Mouse (Mus musculus): Measurements from ENCODE around the gene Fam43a.
A peak's percentile ranks its signal among the peaks of the same experiment; 100 is the strongest.

The Fam43a gene

DNA sequence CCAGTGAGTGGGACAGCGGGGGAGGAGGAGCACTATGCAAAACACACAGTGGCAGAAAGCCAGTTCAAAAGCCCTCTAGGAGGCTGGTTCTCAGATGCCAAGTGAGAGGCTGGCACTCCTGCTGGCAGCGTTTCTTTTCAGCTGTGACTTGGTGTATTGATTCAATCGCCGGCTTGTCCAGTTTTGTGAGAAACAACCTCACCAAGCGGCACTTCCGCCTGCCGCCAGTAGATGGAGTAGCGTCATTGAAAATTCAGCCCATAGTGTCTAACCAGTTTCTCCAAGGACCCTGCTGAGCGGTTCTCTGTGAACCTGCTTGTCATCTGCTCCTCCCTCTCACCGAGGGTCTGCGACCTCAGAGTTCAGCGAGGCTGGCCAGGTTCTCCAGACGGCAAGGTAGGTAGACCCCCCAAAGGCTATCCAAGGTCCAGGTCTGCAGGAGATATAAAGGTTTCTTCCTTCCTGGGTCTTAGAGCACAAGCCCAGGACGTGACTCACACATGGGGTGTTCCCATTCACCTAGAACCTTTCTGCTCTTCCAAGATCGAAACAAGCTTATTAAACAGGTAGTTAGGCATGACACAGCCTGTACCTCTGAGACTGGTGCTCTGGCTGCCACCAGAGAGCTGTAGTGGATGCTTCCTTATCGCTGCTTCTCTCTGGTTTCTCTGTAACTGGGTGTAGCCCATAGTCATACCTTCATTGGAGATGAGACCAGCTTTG lies 2.4 kb upstream of the Fam43a start:
- peak; percentile 93 to 94 for DNase-seq

DNA sequence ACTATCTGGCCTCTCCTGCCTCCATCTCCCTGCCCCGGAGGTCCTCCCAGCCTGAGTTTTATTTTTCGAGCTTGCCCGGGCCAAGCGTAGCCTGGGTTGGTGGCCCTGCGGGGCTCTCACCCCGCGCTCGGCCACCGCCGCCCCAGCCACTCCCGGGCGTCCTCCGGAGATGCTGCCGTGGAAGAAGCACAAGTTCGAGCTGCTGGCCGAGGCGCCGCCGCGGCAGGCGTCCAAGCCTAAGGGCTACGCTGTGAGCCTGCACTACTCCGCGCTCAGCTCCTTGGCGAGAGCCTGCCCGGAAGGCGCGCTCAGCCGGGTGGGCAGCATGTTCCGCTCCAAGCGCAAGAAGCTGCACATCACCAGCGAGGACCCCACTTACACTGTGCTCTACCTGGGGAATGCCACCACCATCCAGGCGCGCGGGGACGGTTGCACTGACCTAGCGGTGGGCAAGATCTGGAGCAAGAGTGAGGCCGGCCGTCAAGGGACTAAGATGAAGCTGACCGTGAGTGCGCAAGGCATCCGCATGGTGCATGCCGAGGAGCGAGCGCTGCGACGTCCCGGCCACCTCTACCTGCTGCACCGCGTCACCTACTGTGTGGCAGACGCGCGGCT lies 1.0 kb downstream of the Fam43a start:
- DNase-seq = peak; percentile 74 to 84

DNA sequence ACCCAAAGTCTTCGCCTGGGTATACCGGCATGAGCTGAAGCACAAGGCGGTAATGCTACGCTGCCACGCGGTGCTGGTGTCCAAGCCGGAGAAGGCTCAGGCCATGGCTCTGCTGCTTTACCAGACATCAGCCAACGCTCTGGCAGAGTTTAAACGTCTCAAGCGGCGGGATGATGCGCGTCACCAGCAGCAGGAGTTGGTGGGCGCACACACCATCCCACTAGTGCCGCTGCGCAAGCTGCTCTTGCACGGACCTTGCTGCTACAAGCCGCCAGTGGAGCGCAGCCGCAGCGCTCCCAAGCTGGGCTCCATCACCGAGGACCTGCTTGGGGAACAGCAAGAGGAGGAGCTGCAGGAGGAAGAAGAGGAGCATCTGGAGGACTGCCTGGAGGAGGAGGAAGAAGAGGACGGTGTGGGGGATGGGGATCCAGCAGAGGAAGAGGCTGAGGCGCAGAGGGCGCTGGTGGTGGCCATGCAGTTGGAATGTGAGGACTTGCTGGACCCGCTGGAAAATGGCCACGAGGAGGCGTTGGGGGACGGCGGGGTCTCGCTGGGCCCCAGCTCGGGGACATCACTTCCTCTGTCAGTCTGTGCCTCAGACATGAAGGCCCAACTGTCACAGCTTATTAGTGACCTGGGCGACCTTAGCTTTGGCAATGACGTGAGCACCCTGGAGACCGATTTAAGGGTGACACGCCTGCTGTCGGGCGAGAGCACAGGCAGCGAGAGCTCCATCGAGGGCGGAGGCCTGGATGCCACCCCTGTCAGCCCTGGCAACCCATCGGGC lies 1.7 kb downstream of the Fam43a start:
- DNase-seq = peak; percentile 83 to 89

DNA sequence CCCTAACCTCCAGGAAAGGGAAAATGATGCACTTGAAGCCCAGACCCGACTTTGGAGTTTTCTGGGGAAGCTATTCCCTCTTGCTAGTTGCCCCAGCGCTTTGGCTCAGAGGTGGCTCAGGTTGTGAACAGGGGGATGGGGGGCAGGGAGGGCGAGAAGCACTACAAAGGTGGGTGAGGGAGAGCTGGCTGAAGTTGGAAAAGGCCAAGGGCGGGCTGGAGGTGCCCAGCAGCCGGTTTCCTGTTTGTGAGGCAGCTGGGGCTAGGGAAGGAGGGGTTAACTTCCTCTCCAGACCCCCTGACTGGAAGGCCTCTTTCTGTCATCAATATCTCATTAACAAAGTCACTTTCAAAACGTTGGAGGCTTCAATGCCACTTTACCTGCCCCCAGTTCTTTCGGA lies 2.4 kb downstream of the Fam43a start:
- peak; percentile 32 to 44 for DNase-seq

DNA sequence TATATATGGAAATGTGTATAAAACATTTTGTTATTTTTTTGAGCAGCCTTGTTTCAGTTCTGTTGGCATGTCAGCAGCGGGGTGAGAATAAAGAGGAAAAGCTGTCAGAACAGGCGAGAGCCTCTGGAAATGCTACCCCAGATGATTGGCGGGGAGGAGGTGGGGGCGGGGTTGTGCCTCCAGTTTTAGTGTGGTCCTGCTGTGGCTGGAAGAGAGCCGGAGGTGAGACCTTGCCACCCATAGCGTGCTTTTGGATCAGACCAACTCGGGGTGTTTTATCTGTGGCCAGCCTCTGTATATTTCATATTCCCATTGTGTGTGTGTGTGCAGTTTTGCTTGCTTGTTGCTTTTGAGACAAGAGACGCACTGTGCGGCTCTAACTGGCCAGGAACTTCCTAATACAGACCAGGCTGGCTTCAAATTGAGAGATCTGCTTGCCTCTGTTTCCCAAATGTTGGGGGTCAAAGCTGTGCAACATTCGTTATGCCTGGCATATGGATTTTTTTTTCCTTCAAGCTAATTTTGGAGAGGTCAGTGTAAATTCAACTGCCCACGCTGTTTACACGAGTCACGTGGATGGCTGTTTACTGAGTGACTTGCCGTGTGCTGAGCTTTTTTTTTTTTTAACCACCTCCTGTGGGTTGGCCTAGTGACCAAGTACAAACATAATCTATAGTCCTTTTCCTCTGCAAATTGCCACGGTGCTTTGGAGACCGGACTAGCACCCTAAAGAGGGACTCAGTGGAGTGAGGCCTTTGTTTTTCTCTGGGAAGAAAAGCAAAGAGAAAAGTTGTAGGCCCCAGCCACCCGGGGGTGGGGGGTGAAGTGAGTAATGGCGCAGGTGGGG lies 3.4 kb downstream of the Fam43a start:
- peak in 1 of 2 experiments; percentile 24 for DNase-seq

DNA sequence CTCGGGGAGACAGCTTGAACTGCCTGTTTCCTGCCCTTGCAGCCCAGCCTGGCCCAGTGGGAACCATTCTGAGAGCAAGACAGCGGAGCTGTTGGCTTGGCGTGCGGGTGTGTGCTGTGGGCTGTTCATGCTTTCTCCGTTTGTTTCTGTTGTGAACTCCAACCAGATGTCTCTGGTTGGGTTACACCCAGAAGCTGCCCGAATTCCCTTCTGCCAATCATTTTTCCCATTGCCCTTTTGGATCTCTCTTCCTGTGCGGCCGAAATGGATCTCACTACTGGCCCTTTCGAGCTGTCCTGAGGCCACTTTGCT lies 4.0 kb downstream of the Fam43a start:
- DNase-seq = peak; percentile 35 to 54

DNA sequence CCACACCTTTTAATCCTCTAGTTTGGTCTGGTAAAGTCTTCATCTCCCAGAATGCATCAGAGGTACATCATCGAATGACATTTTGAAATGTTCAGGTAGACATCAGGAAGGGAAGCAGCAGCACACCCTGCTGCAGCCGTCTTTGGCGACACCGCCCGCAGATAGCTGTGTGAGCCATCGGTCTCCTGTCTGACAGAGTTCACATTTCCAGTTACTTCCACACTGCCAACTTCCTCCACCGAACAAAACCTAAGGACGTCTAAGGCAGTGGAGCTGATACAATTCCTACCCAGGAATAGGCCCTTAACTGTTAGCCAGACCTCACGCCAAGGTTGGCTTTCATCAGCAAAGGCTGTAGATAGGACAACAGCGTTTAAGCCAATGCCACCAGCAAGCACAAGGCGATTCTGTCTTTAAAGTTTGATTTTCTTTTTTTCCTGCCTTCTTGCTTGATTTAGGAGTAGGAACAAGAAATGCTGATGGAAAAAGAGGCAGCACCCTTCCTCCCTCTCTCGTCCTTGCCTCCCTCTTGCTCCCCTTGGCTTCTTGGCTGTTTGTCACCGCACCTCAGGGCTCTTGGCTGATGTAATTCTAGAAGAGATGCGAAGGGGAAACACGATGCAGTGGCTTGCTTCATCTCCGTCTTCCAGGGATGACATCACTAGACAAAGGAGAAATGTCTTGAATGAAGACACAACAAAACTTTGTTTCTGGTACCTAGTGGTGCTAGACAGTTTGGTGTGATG lies 4.7 kb downstream of the Fam43a start:
- DNase-seq = no peak

DNA sequence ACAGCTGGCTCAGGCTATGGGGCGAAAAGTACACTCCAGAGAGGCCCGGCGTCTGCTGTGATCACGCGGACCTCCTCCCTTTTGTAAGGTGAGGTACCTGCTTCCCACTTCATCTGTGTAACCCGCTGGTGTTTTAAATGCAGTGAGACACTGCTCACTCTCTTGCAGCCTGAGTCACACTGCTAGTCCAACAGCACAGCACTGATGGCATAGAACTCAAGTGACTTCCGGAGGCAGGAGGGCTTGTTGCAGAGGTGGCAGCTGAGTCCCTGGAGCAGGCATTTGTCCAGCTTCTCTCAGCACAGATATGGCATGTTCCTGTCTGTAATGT lies 5.2 kb downstream of the Fam43a start:
- no peak for DNase-seq

DNA sequence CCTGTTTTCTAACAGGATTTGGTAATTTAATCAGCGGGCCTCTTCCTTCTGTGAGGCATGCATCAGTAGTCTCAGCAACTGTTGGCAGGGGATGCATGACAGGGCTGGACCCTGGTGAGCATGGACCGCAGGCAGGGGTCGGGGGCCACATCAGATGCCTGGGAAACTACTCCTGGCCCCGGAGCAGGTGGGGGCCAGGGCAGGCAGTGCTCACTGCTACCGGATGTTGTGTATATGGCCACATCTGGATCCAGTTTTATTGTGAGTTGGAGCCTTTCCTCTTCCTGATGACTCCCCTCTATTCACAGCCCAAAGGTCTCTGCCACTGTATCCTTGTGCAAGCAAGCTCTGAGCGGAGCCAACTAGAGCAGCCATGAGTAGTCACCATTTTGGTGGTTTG lies 6.0 kb downstream of the Fam43a start:
- DNase-seq = peak; percentile 14 to 31

DNA sequence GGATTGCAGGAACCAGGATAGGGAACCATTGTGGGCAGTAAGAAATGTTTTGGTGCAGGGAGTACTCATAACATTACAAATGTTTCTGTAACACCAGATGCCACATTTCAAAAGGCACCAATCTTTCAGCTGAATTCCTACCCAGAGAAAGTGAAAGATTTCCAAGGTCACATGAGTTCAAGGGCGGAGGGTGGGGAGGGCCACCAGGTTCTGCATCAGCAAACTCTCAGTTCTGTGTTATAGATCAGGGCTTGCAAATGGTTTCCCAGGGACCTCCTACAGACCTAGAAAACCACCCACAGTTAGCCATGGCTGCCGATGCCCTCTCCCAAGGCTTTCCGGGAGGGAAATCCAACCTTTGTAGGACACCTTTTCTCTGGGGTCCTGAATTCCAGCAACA lies 8.3 kb downstream of the Fam43a start:
- no peak for DNase-seq

DNA sequence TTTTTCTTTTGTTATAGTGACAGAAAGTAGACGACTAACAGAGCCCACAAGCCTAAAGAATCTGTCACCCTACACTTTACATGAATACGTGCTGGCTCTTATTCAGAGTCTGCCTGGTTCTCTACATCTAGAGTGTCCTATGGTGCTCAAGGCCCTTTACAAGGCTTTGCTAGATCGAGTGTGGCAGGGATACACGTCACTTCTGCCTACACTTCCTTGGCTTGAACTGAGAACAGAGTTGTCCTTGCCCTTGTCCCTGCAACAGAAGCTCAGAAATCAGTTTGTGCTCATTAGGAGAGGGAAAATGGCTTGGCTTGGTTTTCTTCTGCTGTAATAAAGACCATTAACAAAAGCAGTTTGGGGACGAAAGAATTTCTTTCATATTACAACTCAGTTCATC lies 11.8 kb downstream of the Fam43a start:
- DNase-seq = no peak

DNA sequence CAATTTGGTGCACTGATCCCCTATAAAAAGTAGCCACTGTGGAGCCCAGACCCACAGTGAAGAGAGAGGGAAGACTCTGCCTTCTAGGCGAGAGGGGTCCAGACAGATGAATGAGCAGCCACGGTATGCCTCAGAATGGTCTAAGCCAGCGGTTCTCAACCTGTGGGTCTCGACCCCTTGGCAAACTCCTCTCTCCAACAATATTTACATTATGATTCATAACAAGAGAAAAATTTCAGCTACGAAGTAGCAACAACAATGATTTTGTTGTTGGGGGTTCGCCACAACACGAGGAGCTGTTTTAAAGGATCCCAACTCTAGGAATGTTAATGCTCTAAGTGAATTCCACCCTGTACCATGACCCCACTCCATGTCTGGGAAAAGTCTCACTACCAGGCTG lies 13.6 kb downstream of the Fam43a start:
- no peak for DNase-seq

DNA sequence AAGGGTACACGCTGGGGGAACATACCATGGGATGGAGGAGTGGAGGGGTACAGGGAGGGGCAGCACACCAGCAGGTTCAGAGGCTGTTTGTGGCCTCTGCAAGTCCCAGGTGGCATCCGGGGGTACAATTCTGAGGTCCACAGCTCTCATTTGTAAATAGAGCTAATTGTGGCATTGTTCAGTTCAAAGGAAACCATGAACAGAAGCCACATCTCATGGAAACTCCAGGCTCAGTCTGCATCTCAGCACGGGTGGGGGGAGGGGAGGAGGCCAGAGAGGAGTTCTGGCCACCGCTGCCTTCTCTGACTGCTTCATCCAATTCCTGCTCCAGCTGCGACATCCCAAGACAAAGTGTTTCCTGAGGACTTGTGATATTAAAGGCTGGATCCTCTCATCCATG lies 14.6 kb downstream of the Fam43a start:
- DNase-seq = no peak

DNA sequence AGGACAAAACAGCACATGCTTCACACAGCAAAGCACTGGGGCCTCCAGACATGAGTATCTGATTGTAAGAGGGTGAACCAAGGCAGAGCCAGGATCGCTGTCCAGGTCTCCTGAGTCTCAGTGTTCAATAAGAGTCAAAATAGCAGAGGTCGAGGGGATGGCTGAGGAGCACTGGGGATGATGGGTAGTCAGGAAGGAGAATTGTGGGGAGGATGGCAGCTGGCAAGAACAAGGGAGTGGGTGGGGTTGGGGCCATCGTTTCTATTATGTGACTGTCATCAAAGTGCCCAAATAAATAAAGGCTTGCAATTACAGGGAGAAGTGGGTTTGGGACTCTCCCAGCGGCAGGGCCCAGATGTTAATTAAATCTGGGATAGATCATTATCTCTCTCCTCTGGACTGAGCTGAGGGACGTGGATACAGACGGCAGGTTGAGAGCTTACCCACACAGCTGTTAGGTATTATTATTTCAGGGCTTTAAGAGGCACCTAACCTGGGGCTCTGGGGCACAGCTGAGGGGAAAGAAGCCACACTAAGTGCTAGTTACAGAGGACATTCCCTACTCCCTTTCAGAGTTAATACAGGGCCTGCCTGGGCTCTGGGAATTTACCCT lies 15.3 kb downstream of the Fam43a start:
- DNase-seq = no peak

DNA sequence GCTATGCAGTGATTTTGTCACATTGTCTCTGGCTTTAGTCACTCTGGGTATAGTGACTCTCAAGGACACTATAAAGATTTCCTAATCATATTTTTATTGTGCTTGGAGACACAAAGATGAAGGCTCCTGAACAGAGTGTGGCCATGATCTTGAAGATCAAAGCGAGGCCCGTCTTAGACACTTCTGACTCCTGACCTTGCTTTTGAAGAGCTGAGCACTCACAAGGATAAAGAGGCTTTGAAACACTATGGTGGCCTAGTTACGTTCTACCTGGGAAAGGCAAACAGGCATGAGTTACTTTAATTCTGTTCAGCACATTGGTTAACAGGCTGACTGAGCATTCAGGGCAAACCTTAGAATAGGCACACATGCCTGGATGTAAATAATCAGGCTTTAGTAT lies 16.8 kb downstream of the Fam43a start:
- DNase-seq = no peak

DNA sequence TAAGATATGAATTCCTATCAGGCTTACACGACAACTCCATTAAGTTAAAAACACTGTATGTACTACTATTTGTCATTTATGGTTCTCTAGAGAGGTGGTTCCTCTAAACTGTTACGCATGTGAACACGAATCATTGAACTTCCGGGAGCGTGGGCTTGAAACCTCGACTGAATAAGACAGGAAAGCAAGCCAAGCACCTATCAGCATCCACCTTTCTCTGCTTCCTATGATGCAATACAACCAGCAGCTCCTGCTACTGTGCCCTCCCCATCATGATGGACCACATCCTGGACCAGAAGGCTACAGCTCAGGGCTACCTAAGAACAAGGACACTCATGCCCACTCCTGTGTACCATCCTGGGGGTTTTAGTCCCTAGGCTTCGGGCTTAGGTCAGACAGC lies 24.1 kb downstream of the Fam43a start:
- DNase-seq = no peak

DNA sequence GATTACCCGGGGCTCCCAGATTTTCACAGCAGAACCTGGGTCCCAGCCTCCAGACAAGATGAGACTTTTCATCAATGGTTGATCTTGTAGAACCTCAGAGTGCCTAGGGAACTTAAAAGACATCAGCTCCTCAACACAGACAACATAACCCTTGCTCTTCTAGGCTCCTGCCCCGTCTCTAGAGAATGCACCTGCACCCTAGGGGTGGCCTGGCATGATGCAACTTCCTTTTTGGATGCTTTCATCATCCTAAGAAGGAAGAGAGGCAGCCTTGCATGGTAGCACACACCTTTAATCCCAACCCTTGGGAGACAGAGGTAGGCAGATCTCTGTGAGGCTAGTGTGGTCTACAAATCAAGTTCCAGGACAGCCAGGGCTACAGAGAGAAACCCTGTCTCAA lies 25.1 kb downstream of the Fam43a start:
- no peak for DNase-seq

DNA sequence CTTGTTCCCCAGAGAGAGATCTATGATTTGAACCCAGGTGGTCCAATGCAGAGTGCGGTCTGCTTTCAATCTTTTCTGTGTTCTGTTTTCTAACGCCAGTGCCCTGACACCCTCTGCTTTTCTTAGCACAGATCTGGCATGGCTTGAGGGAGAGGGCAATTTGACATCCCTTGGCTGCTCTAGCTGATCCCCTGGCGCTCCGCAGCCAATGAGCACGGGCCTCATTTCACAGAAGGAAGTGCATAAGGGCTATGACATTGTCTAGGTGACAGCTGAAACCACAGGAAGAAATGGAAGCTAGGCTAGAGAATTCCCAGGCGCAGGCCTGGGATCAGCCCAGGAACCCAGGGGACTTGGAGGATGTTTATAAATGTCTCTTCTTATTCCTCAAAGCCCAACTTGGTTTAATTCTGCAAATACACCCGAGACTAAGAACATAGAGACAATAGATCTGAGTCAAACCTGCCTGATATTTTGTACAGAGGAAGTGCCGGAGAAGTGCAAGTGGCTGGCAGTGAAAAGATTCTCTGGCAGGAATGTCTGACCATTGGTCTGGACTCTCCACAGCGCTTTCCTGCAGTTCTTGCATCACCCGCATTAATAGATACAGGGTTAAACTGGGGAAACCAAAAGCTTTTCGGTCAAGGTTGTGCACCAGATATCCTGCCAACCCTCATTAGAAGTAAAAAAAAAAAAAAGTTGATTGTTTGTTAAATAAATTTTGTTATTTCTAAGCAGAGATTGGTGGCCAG lies 28.2 kb downstream of the Fam43a start:
- peak in 1 of 2 experiments; percentile 23 for DNase-seq

DNA sequence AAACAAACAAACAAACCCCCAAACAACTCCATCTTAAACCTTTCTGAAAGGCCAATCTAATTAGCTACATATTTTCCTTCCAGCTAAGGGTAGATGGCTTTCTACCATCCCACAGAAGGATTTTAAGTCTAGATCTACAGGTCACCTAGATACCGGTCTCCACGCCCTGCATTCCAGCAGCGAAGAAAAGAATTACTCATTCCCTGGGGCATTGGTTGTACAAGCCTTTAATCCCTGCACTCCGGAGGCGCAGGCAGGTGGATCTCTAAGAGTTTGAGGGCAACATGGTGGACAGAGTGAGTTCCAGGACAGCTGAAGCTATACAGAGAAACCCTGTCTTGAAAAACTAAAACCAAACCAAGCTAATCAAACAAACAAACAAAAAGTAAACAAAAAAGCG lies 28.9 kb downstream of the Fam43a start:
- no peak for DNase-seq

DNA sequence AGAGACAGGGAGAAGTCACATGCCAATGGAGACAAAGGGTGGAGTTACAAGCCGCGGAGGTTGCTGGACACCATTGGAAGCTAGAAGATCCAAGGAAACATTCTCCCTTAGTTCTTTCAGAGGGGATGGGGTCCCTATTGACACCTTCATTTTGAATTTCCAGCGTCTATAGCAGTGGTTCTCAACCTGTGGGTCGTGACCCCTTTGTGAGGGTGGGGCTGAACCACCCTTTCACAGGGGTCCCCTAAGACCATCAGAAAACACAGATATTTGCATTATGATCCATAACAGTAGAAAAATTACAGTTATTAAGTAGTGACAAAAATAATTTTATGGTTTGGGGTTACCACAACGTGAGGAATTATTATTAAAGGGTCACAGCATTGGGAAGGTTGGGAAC lies 30.0 kb downstream of the Fam43a start:
- DNase-seq = no peak

Data from kidney, postnatal 4 days (tissue).